Mouse (Mus musculus) intestine, embryonic 15.5 days (tissue): ENCODE results near the gene Prr15. TPM values are rescaled to one million over a fixed set of nuclear protein-coding genes. Genes with fewer than 3 reads are reported as not detected.

Experiments
- ATAC-seq: fragments of 200-750 bp; cut with Nextera tagmentation; 2 replicates; pipeline ENCODE4 v1.8.0; 2017; ENCODE audit warnings: moderate TSS enrichment, moderate library complexity
- H3K27ac ChIP-seq: fragments of 300-500 bp; sonication (generic); 2 replicates; pipeline ENCODE4 v1.5.1; 2015; ENCODE audit warnings: mild to moderate bottlenecking, inconsistent platforms
- H3K27me3 ChIP-seq: fragments of 300-500 bp; sonication (generic); replicated peaks from 2 replicates; pipeline ENCODE4 v1.6.1; 2015; ENCODE audit warnings: inconsistent platforms
- H3K36me3 ChIP-seq: fragments of 300-500 bp; sonication (generic); 2 replicates; pipeline ENCODE4 v1.6.1; 2015; ENCODE audit warnings: inconsistent platforms
- H3K4me1 ChIP-seq: fragments of 300-500 bp; sonication (generic); replicated peaks from 2 replicates; pipeline ENCODE4 v1.6.1; 2015; ENCODE audit warnings: inconsistent platforms
- H3K4me2 ChIP-seq: fragments of 300-500 bp; sonication (generic); replicated peaks from 2 replicates; pipeline ENCODE4 v1.6.1; 2015; ENCODE audit warnings: mild to moderate bottlenecking, inconsistent platforms
- H3K4me3 ChIP-seq: fragments of 300-500 bp; sonication (generic); replicated peaks from 2 replicates; pipeline ENCODE4 v1.5.1; 2015; ENCODE audit warnings: inconsistent platforms
- H3K9ac ChIP-seq: fragments of 300-500 bp; sonication (generic); 2 replicates; pipeline ENCODE4 v1.6.1; 2015; ENCODE audit warnings: inconsistent platforms
- H3K9me3 ChIP-seq: fragments of 300-500 bp; sonication (generic); 2 replicates; pipeline ENCODE4 v1.6.1; 2016; ENCODE audit warnings: inconsistent platforms
- WGBS: fragments of 180-500 bp; shearing (Covaris S2); methylation state at CpG from one replicate; pipeline ENCODE4 v1.1.7; 2015; 5-methylcytosine and 5-hydroxymethylcytosine counted together
- polyA plus RNA-seq: library from polyadenylated mRNA; unstranded; fragments of >200 nt; fragmentation: Nextera tagmentation; extraction: Ambion mirVana; gene quantifications from 2 replicates; pipeline ENCODE4 v1.2.1, GENCODE M21; 2015

Prr15 gene
- polyA plus RNA-seq, 1 experiment from 2014 or later: 11.7 TPM

DNA sequence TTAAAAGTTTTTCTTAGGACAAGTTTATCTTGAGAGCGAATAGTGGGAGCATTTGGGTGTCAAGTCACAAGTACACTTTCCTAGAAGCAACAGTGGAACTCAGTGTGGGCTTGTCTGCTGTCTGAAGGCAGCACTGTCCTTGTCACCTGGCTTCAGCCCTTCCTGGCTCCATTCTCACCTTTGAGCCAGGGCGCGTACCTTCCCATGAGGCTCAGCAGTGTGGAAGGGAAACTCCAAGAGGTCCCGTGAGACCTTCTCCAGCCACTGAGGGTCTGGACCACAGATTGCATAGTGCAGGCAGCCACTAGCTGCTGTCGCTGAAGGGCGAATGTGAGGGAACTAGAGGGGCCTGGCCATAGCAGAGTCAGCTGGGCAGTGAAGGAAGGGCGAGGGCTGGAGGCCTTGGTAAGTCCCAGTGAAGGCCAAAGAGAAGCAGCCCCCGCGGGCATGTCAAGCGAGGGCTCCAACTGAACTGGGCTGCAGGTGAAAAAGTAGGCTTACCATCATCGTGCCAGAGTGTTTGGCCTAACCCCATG is 7.5 kb downstream of the Prr15 start:
- WGBS: 58% methylated on average over 11 of the region's 11 CpGs
- H3K4me3 ChIP-seq: no peak overlapping the region
- no peaks in the 10 kb centered on the region for H3K27me3 ChIP-seq
- peaks cover 14% of the 10 kb centered on the region for H3K4me1 ChIP-seq
- H3K9me3 ChIP-seq: no peaks in the 10 kb centered on the region
- peak overlapping the region; percentile 25; the same call in 1 of the 2 replicates for H3K4me2 ChIP-seq
- no peak overlapping the region for H3K9ac ChIP-seq
- no peaks in the 10 kb centered on the region for H3K36me3 ChIP-seq
- peak; percentile 16 for ATAC-seq
- H3K27ac ChIP-seq: peak overlapping the region; percentile 70

DNA sequence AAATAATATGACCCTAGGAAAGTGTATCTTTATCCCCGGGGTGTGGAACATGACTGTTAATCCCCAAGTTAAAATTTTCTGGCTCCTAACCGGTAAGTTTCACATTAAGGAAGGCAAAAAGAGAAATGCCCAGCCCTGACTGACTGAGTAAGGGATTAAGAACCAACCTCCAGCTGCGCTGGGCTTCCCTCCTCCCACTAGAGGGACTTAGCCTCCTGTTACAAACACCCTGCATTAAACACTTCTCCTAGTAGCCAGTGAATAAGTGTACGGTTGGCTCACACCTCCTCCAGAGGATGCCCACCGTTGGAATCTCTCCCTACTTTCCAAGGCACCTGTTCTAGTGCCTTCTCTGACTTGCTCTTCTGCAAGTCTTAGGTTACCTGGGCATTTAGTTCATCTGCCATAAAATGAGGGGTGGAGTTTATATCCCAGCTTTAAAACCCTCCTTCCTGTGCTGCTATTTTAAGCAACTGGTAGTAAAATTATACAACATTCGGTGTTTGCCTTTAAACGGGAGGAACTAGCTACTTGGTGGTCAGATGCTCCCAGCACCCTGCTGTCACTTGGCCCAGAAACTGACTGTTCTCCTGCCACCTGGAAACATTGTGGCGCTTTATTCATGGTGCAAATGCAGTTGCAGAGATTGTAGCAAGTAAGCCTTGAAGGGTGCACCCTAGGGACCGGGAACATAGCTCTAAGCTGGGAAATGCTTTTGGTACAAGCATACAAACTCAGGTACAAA is 8.2 kb downstream of the Prr15 start:
- Histone ChIP-seq H3K9ac (no peak overlapping the region), H3K27ac (peak overlapping the region; percentile 79), H3K4me2 (0 out of 2 replicates have a peak overlapping the region, but pooled peaks have one; percentile 18), H3K4me1 (peaks cover 13% of the 10 kb centered on the region), H3K9me3 (no peaks in the 10 kb centered on the region), H3K4me3 (no peak overlapping the region), H3K36me3 (no peaks in the 10 kb centered on the region), H3K27me3 (no peaks in the 10 kb centered on the region)
- peak; percentile 58 for ATAC-seq
- WGBS: 35% methylated on average over 9 of the region's 9 CpGs

- H3K9me3 ChIP-seq: no peaks in the 10 kb centered on the region
Measured at GRCm38 (mm10) chr6:54337321-54337720, 11.7 kb downstream of the Prr15 start.

DNA sequence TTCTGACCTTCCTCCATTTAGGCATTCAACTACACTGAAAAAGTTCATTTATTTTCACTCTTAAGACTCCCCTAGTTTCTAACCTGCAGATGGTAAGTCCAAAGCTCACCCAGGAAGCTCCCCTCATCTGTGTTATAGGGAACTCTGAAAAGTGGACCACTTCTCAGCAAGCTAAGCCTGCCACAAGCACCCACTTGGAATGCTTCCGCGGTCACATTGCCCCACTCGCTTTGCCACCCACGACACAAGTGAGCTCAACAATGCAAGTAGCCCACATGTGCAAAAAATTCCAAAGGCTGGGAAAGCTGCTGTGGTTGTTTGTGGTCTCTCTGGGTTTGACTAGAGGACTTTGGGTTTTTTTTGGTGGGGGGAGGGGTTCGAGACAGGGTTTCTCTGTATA is 15.5 kb downstream of the Prr15 start:
- H3K4me2 ChIP-seq: no peak overlapping the region
- no peak overlapping the region for H3K4me3 ChIP-seq
- 0 out of 2 replicates have a peak, but pooled peaks cover 2% of the 10 kb centered on the region for H3K4me1 ChIP-seq
- H3K27me3 ChIP-seq: no peaks in the 10 kb centered on the region
- H3K9me3 ChIP-seq: no peaks in the 10 kb centered on the region
- H3K27ac ChIP-seq: no peak overlapping the region
- no peak overlapping the region for H3K9ac ChIP-seq
- no peak for ATAC-seq
- 92% methylated on average over 5 of the region's 5 CpGs for WGBS
- H3K36me3 ChIP-seq: no peaks in the 10 kb centered on the region

More at GRCm38 (mm10) chr6:54337321-54337720, 11.7 kb downstream of the Prr15 start:
- WGBS: 82% methylated on average over 6 of the region's 6 CpGs
- H3K4me2 ChIP-seq: no peak overlapping the region
- no peak for ATAC-seq
- H3K4me1 ChIP-seq: peaks cover 8% of the 10 kb centered on the region; the same call in 1 of the 2 replicates
- no peak overlapping the region for H3K9ac ChIP-seq
- H3K27me3 ChIP-seq: no peaks in the 10 kb centered on the region
- no peak overlapping the region for H3K27ac ChIP-seq
- no peak overlapping the region for H3K4me3 ChIP-seq
- H3K36me3 ChIP-seq: no peaks in the 10 kb centered on the region

GRCm38 (mm10) chr6:54342223-54342622 is 16.6 kb downstream of the Prr15 start:
- H3K4me3 ChIP-seq: no peak overlapping the region
- H3K4me2 ChIP-seq: no peak overlapping the region
- H3K36me3 ChIP-seq: no peaks in the 10 kb centered on the region
- no peak overlapping the region for H3K9ac ChIP-seq
- no peak for ATAC-seq
- 0 out of 2 replicates have a peak, but pooled peaks cover 2% of the 10 kb centered on the region for H3K4me1 ChIP-seq
- H3K27ac ChIP-seq: no peak overlapping the region
- no peaks in the 10 kb centered on the region for H3K9me3 ChIP-seq
- 92% methylated on average over 10 of the region's 10 CpGs for WGBS
- no peaks in the 10 kb centered on the region for H3K27me3 ChIP-seq

- H3K9me3 ChIP-seq: no peaks in the 10 kb centered on the region
- H3K4me2 ChIP-seq: no peak overlapping the region
- H3K27ac ChIP-seq: no peak overlapping the region
- WGBS: 61% methylated on average over 5 of the region's 5 CpGs
- no peak for ATAC-seq
- H3K4me1 ChIP-seq: peaks cover 18% of the 10 kb centered on the region; the same call in 1 of the 2 replicates
- H3K4me3 ChIP-seq: no peak overlapping the region
- H3K27me3 ChIP-seq: no peaks in the 10 kb centered on the region
- H3K9ac ChIP-seq: no peak overlapping the region
- H3K36me3 ChIP-seq: no peaks in the 10 kb centered on the region
Measured at GRCm38 (mm10) chr6:54351860-54352259, 26.2 kb downstream of the Prr15 start.

DNA sequence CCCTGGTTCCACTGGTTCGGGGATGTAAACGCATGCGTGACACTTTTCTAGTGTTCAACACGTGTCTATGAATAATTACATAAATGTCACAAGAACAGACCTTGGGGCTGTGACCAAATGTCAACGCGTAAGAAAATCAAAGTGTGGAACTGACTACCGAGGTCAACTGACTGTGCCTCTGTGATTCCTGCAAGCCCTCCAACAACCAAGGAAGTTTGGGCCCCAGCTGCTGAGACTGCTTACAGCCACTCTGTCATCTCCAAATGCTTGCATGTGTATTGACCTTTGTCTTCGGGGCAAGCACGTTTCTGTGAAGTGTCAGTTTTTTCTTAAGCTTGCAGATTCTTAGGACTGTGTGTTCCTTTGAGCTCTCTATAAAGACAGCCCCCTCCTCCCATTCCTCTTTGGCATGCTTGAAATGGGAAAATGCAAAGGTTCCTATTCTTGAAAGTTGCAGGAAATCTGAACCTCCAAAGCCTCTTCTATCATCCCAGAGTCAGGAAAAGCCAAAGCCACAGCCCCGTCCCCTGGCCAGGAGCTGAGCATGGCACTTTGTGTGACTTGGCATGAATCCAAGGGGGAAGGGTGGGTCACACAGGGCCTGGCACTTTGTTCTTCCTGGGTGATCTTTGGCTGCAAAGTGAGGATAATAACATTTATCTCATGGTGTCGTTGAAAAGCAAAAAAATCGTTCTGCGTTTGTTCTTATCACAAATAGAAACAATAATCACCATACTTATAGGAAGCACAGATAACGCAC is 27.5 kb downstream of the Prr15 start:
- Histone ChIP-seq H3K27me3 (no peaks in the 10 kb centered on the region), H3K36me3 (no peaks in the 10 kb centered on the region), H3K4me3 (no peak overlapping the region), H3K27ac (peak overlapping the region; percentile 49), H3K9me3 (no peaks in the 10 kb centered on the region), H3K4me2 (0 out of 2 replicates have a peak overlapping the region, but pooled peaks have one; percentile 9), H3K4me1 (peaks cover 18% of the 10 kb centered on the region; the same call in 1 of the 2 replicates), H3K9ac (no peak overlapping the region)
- peak; percentile 92 for ATAC-seq
- 33% methylated on average over 14 of the region's 14 CpGs for WGBS

DNA sequence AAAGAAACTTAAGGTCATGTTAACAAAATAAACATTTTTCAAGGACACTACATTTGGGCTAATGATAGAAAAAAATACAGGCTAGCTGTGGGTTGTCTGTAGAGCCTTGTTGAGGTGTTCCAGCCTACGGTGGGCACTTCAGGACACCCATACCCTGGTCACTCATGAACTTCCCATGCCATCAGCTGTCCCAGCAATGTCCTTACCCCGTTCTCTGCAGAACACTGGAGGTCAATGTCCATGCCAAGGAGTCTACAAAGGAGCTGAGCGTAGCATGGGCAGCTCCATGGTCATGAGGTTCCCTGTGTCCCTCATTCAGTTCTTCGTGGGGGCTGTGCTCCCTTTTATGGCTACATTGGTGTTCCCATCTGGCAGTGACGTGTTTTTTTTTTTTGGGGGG is 28.1 kb downstream of the Prr15 start:
- Histone ChIP-seq H3K4me3 (no peak overlapping the region), H3K27me3 (no peaks in the 10 kb centered on the region), H3K36me3 (no peaks in the 10 kb centered on the region), H3K4me2 (no peak overlapping the region; the same call in 1 of the 2 replicates), H3K27ac (peak overlapping the region; percentile 27; the same call in 1 of the 2 replicates), H3K9me3 (no peaks in the 10 kb centered on the region), H3K4me1 (peaks cover 18% of the 10 kb centered on the region; the same call in 1 of the 2 replicates), H3K9ac (no peak overlapping the region)
- 74% methylated on average over 5 of the region's 5 CpGs for WGBS
- peak; percentile 58 for ATAC-seq

- H3K4me3 ChIP-seq: no peak overlapping the region
- H3K4me2 ChIP-seq: no peak overlapping the region
- no peaks in the 10 kb centered on the region for H3K9me3 ChIP-seq
- H3K27me3 ChIP-seq: no peaks in the 10 kb centered on the region
- no peak overlapping the region for H3K9ac ChIP-seq
- no peak for ATAC-seq
- no peaks in the 10 kb centered on the region for H3K36me3 ChIP-seq
- no peak overlapping the region for H3K27ac ChIP-seq
- 80% methylated on average over 6 of the region's 6 CpGs for WGBS
- H3K4me1 ChIP-seq: peaks cover 18% of the 10 kb centered on the region; the same call in 1 of the 2 replicates
Measured at GRCm38 (mm10) chr6:54355626-54356025, 30.0 kb downstream of the Prr15 start.

DNA sequence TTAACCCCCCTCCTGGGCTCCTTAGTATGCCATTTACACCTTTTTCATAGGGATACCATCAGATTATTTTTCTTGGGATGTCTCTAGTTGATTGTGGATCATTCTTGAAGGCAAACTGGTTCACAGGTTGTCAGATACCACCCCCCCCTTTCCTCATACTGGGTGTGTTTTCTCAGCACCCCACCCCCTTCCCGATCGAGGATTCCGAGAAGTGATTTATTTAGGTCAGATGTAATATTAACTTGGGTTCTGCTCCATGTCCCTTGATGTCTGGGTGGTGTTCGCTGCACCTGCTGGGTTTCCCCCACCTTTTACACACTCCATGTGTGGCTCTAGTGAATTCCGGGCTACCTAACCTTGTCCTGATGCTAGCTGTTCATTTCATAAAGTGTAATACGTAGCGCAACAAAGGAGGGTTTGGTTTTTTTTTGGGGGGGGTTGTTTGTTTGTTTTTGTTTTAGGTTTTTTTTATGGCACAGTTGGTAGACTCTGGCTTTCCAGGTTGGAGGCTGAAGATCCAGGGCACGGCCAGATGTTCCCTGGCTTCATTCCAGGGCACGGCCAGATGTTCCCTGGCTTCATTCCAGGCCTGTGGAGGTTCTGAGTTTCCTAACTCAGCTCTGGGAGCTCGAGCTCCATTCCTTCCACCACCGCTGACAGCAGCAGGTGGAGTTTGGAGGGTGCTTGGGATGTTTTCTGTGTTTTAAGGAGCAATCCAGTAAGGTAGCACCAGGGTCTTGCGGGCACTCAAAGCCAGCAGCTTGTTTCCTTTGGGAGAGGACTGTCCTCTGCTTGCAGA is 37.1 kb downstream of the Prr15 start:
- 66% methylated on average over 12 of the region's 12 CpGs for WGBS

DNA sequence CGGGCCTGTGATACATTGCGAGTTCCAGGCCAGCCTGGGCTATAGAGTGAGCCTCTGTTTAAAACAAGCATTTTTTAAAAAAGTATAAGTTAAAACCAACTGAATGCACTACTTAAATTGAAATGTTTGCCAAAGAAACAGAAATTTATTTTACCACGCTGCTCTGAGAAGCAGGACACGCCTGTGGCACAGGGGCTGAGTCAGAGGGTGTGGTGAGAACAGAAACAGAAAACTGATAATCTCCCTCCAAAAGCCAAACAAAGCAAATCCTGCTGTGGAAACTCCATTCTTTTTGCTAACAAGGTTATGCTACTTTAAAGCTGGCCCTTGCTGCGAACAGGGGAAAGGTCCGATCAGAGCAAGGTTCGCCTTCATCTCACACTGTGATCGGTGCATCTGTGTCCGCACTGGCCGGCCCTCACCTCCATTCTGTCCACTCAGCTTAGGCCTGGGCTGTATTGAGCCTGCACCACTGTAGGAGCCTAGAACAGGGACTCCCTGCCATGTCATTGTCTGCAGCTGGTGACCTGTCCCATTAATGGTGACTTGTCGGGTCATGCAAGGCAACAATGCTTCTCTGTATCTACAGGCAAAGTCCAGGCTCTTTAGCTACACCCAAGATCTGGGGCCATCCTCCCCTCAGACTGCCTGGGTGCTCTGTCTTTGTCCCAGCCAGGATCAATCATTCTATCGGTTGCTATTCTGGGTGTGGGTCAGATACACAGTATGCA is 38.9 kb downstream of the Prr15 start:
- no peaks in the 10 kb centered on the region for H3K36me3 ChIP-seq
- H3K27me3 ChIP-seq: no peaks in the 10 kb centered on the region
- H3K4me1 ChIP-seq: peaks cover 6% of the 10 kb centered on the region; the same call in 1 of the 2 replicates
- no peak overlapping the region for H3K4me3 ChIP-seq
- peak overlapping the region; percentile 36; the same call in 1 of the 2 replicates for H3K27ac ChIP-seq
- no peak overlapping the region for H3K4me2 ChIP-seq
- H3K9me3 ChIP-seq: no peaks in the 10 kb centered on the region
- ATAC-seq: peak; percentile 72
- no peak overlapping the region for H3K9ac ChIP-seq
- 68% methylated on average over 12 of the region's 12 CpGs for WGBS

More for the DNA sequence above, 37.1 kb downstream of the Prr15 start:
- no peak for ATAC-seq
- no peaks in the 10 kb centered on the region for H3K36me3 ChIP-seq
- H3K27ac ChIP-seq: no peak overlapping the region
- H3K4me3 ChIP-seq: no peak overlapping the region
- H3K9ac ChIP-seq: no peak overlapping the region
- no peaks in the 10 kb centered on the region for H3K27me3 ChIP-seq
- H3K4me1 ChIP-seq: peaks cover 6% of the 10 kb centered on the region; the same call in 1 of the 2 replicates
- no peaks in the 10 kb centered on the region for H3K9me3 ChIP-seq
- H3K4me2 ChIP-seq: no peak overlapping the region
